Mouse (Mus musculus): ENCODE data around the gene Map7. TPM values are rescaled to one million over a fixed set of nuclear protein-coding genes. Genes with fewer than 3 reads are reported as not detected.

Map7 gene
- polyA plus RNA-seq, 1 experiment from 2014 or later: 10.3 TPM

GRCm38 (mm10) chr10:20125226-20125625, 23.0 kb upstream of the Map7 start:
- no peaks in the 10 kb centered on the region for H3K27me3 ChIP-seq
- H3K36me3 ChIP-seq: no peaks in the 10 kb centered on the region
- ATAC-seq (ENCODE audit: low FRiP score): peak; percentile 62
- H3K9ac ChIP-seq: no peak overlapping the region
- H3K9me3 ChIP-seq: no peaks in the 10 kb centered on the region
- no peaks in the 10 kb centered on the region for H3K4me1 ChIP-seq (replicated peaks)
- H3K4me3 ChIP-seq: no peak overlapping the region
- WGBS: 49% methylated on average over 4 of the region's 4 CpGs
- H3K27ac ChIP-seq: no peak overlapping the region
- no peak overlapping the region for H3K4me2 ChIP-seq

GRCm38 (mm10) chr10:20132933-20133652, 15.2 kb upstream of the Map7 start:
- WGBS: 89% methylated on average over 12 of the region's 12 CpGs
- Histone ChIP-seq H3K9me3 (no peaks in the 10 kb centered on the region), H3K4me2 (no peak overlapping the region), H3K9ac (no peak overlapping the region), H3K27ac (no peak overlapping the region), H3K36me3 (no peaks in the 10 kb centered on the region), H3K4me1 (replicated peaks) (no peaks in the 10 kb centered on the region), H3K4me3 (no peak overlapping the region), H3K27me3 (no peaks in the 10 kb centered on the region)
- ATAC-seq (ENCODE audit: low FRiP score): no peak

GRCm38 (mm10) chr10:20135350-20136058, 12.8 kb upstream of the Map7 start:
- WGBS: 86% methylated on average over 15 of the region's 15 CpGs
- Histone ChIP-seq H3K27me3 (0 out of 2 replicates have a peak, but pooled peaks cover 4% of the 10 kb centered on the region), H3K9ac (no peak overlapping the region), H3K9me3 (no peaks in the 10 kb centered on the region), H3K27ac (no peak overlapping the region), H3K4me1 (replicated peaks) (no peaks in the 10 kb centered on the region), H3K36me3 (no peaks in the 10 kb centered on the region), H3K4me3 (no peak overlapping the region), H3K4me2 (no peak overlapping the region)
- no peak for ATAC-seq (ENCODE audit: low FRiP score)

- Histone ChIP-seq H3K9ac (no peak overlapping the region), H3K4me3 (no peak overlapping the region), H3K27me3 (0 out of 2 replicates have a peak, but pooled peaks cover 7% of the 10 kb centered on the region), H3K4me2 (no peak overlapping the region), H3K4me1 (replicated peaks) (no peaks in the 10 kb centered on the region), H3K9me3 (no peaks in the 10 kb centered on the region), H3K27ac (no peak overlapping the region), H3K36me3 (no peaks in the 10 kb centered on the region)
- no peak for ATAC-seq (ENCODE audit: low FRiP score)
- 92% methylated on average over 1 of the region's 1 CpGs for WGBS
Measured at GRCm38 (mm10) chr10:20136505-20136904, 11.8 kb upstream of the Map7 start.

GRCm38 (mm10) chr10:20141376-20141775, 6.9 kb upstream of the Map7 start:
- no peaks in the 10 kb centered on the region for H3K4me1 ChIP-seq (replicated peaks)
- no peak overlapping the region for H3K27ac ChIP-seq
- H3K9ac ChIP-seq: no peak overlapping the region
- H3K4me2 ChIP-seq: peak overlapping the region; percentile 5; the same call in 1 of the 2 replicates
- peaks cover 22% of the 10 kb centered on the region for H3K27me3 ChIP-seq
- WGBS: 36% methylated on average over 17 of the region's 17 CpGs
- H3K9me3 ChIP-seq: no peaks in the 10 kb centered on the region
- ATAC-seq (ENCODE audit: low FRiP score): no peak
- H3K36me3 ChIP-seq: no peaks in the 10 kb centered on the region
- H3K4me3 ChIP-seq: no peak overlapping the region

GRCm38 (mm10) chr10:20148773-20149120, 476 bp downstream of the Map7 start:
- Histone ChIP-seq H3K4me3 (peak overlapping the region; percentile 71), H3K9ac (peak overlapping the region; percentile 71), H3K27me3 (peaks cover 59% of the 10 kb centered on the region), H3K4me1 (replicated peaks) (peaks cover 23% of the 10 kb centered on the region), H3K4me2 (peak overlapping the region; percentile 93), H3K9me3 (no peaks in the 10 kb centered on the region), H3K36me3 (no peaks in the 10 kb centered on the region), H3K27ac (no peak overlapping the region)
- peak; percentile 74 for ATAC-seq (ENCODE audit: low FRiP score)
- under 1% methylated on average over 49 of the region's 58 CpGs for WGBS

GRCm38 (mm10) chr10:20149121-20149834, 1.0 kb downstream of the Map7 start:
- Histone ChIP-seq H3K9ac (peak overlapping the region; percentile 71), H3K4me2 (peak overlapping the region; percentile 93), H3K36me3 (no peaks in the 10 kb centered on the region), H3K9me3 (no peaks in the 10 kb centered on the region), H3K4me1 (replicated peaks) (peaks cover 23% of the 10 kb centered on the region), H3K27ac (peak overlapping the region; percentile 18; the same call in 1 of the 2 replicates), H3K4me3 (peak overlapping the region; percentile 71), H3K27me3 (peaks cover 59% of the 10 kb centered on the region)
- ATAC-seq (ENCODE audit: low FRiP score): peak; percentile 81
- 1% methylated on average over 46 of the region's 74 CpGs for WGBS

GRCm38 (mm10) chr10:20149835-20150355, 1.6 kb downstream of the Map7 start:
- H3K4me1 ChIP-seq (replicated peaks): peaks cover 23% of the 10 kb centered on the region
- no peak for ATAC-seq (ENCODE audit: low FRiP score)
- H3K4me3 ChIP-seq: peak overlapping the region; percentile 71
- peak overlapping the region; percentile 93 for H3K4me2 ChIP-seq
- H3K9ac ChIP-seq: peak overlapping the region; percentile 71
- peaks cover 53% of the 10 kb centered on the region for H3K27me3 ChIP-seq
- H3K36me3 ChIP-seq: no peaks in the 10 kb centered on the region
- no peak overlapping the region for H3K27ac ChIP-seq
- no peaks in the 10 kb centered on the region for H3K9me3 ChIP-seq
- WGBS: 3% methylated on average over 13 of the region's 13 CpGs

GRCm38 (mm10) chr10:20152131-20152530, 3.9 kb downstream of the Map7 start:
- Histone ChIP-seq H3K27me3 (peaks cover 39% of the 10 kb centered on the region), H3K4me2 (no peak overlapping the region), H3K36me3 (no peaks in the 10 kb centered on the region), H3K9me3 (no peaks in the 10 kb centered on the region), H3K27ac (no peak overlapping the region), H3K4me3 (no peak overlapping the region), H3K4me1 (replicated peaks) (peaks cover 23% of the 10 kb centered on the region), H3K9ac (no peak overlapping the region)
- WGBS: 96% methylated on average over 1 of the region's 1 CpGs
- ATAC-seq (ENCODE audit: low FRiP score): no peak

GRCm38 (mm10) chr10:20153507-20153906, 5.2 kb downstream of the Map7 start:
- Histone ChIP-seq H3K4me2 (no peak overlapping the region), H3K9me3 (no peaks in the 10 kb centered on the region), H3K36me3 (no peaks in the 10 kb centered on the region), H3K4me1 (replicated peaks) (peaks cover 17% of the 10 kb centered on the region), H3K27me3 (peaks cover 25% of the 10 kb centered on the region), H3K9ac (no peak overlapping the region), H3K27ac (no peak overlapping the region), H3K4me3 (no peak overlapping the region)
- ATAC-seq (ENCODE audit: low FRiP score): no peak
- 22% methylated on average over 2 of the region's 2 CpGs for WGBS

GRCm38 (mm10) chr10:20155401-20155800, 7.1 kb downstream of the Map7 start:
- 74% methylated on average over 7 of the region's 7 CpGs for WGBS
- no peak overlapping the region for H3K9ac ChIP-seq

GRCm38 (mm10) chr10:20157021-20157726, 8.9 kb downstream of the Map7 start:
- WGBS: 80% methylated on average over 8 of the region's 8 CpGs

More at GRCm38 (mm10) chr10:20155401-20155800, 7.1 kb downstream of the Map7 start:
- no peaks in the 10 kb centered on the region for H3K4me1 ChIP-seq (replicated peaks)
- H3K27ac ChIP-seq: no peak overlapping the region
- no peaks in the 10 kb centered on the region for H3K9me3 ChIP-seq
- no peak for ATAC-seq (ENCODE audit: low FRiP score)
- H3K27me3 ChIP-seq: peaks cover 6% of the 10 kb centered on the region
- no peaks in the 10 kb centered on the region for H3K36me3 ChIP-seq
- H3K4me2 ChIP-seq: no peak overlapping the region
- H3K4me3 ChIP-seq: no peak overlapping the region

More at GRCm38 (mm10) chr10:20157021-20157726, 8.9 kb downstream of the Map7 start:
- H3K9ac ChIP-seq: no peak overlapping the region
- no peak for ATAC-seq (ENCODE audit: low FRiP score)
- no peaks in the 10 kb centered on the region for H3K27me3 ChIP-seq
- no peak overlapping the region for H3K4me3 ChIP-seq
- no peaks in the 10 kb centered on the region for H3K4me1 ChIP-seq (replicated peaks)
- H3K36me3 ChIP-seq: no peaks in the 10 kb centered on the region
- no peak overlapping the region for H3K4me2 ChIP-seq
- no peaks in the 10 kb centered on the region for H3K9me3 ChIP-seq
- H3K27ac ChIP-seq: no peak overlapping the region

Data from hindbrain, embryonic 13.5 days (tissue).